Mouse (Mus musculus): ENCODE measurements at regions not wholly inside any gene's neighbourhood (a gene's known extent, or its start where the extent isn't known, plus 50 kb on each side); places are given as distances from the start of the nearest gene placed in this dataset.
"Not testable (repeated sequence)": the region's sequence is repeated elsewhere in the genome, so short reads cannot be mapped to it uniquely, and the experiment has no call there.

DNA sequence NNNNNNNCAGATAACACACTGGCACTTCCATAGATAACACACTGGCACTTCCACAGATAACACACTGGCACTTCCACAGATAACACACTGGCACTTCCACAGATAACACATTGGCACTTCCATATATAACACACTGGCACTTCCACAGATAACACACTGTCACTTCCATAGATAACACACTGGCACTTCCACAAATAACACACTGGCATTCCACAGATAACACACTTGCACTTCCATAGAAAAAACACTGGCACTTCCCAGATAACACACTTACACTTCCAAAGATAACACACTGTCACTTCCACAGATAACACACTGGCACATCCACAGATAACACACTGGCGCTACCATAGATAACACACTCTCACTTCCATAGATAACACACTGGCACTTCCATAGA lies 105.7 kb upstream of the Afdn start:
- ATAC-seq (replicated peaks; ENCODE audit: poor library complexity, severe bottlenecking) = not testable (repeated sequence)

DNA sequence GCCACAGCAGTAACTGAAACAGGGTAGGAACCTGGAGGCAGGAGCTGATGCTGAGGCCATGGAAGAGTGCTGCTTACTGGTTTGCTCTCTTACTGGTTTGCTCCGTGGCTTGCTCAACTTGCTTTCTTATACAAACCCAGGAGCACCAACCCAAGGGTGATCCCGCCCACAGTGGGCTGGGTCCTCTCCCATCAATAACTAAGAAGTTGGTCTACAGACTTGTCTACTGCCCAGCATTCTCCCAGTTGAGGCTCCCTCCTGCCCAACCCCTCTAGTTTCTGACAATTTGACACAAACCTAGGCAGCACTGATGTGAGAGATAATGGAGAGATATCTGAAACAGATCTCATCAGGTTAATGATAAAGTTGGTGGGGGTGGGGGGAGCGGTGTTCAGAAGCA lies 104.3 kb upstream of the Afdn start:
- ATAC-seq (replicated peaks; ENCODE audit: poor library complexity, severe bottlenecking) = no peak

DNA sequence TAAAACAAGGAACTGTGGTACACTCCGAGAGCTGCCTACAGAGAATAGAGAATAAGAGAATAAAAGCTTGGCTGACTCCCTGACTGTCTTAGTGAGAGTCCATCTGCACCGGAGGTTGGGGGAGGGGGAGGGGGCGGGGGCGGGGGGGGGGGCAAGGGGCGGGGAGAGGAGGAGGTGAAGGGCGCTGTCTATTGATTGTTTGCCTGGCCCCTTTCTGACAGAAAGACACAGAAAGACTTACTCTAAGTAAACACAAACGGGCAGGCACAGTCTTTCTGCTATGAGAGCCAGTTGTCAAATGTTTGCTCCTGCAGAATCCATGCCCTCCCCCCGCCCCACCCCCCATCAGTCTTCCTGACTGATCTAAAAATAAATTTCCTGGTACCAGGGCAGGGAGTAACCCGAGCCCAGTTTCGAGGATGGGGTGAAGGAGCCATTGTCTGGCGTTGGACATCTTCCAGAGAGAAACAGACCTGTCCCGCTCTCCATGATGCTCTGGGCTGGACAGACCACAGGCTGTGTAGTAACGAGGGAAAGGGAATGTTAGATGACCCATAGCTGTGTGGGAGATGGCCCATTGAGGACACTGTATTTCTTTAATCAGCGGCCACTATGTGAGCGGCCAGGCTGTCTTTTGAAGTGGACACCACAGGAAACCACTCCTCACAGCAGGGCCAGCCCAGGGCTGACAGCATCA lies 103.7 kb upstream of the Afdn start:
- no peak for ATAC-seq (replicated peaks; ENCODE audit: poor library complexity, severe bottlenecking)

DNA sequence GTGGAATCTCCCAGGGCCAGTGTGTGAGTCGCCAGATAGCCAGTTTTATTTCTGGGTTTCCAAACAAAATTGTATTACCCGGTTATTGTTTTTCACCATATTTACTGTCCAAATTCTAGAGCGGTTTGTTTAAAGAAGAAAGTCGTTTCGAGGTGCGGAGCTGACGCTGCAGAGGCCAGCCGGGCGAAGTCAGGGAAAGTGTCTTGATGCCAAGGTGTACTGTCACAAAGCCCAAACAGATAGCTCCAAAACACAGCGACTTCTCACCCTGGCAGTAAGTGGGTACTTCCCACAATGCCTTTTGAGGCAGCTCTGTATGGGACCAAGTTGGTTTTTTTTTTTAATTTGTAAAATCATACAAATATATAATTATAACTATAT lies 103.2 kb upstream of the Afdn start:
- ATAC-seq (replicated peaks; ENCODE audit: poor library complexity, severe bottlenecking) = no peak

DNA sequence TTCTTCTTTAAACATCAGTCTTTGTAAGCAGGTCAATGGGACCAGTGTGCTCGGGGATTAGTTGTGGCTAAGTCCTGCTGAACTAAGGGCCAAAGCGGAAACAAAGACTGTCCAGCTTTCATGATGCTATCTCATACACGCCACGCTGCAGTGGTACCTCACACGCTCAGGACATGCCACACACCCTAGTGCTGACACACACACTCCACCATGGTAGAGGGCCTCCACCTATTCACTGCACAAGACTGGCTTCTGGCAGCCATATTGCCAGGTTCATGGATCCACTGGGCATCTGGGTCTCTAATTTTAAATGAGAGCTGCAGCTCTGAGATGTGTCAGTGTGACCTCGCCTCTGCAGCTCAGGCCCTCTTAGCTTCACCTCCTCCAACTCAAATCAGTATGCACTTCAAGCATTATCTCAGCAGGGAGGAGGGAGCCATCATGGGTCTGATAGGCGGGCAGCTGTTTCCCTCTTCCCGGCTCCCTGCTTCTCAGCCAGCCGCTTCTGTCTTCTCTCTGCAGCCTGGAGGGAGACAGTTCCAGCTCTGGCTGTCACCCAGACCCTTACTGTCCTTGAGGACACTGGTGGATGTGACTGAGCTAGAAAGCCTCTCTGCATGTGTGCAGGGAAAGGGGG lies 102.6 kb upstream of the Afdn start:
- no peak for ATAC-seq (replicated peaks; ENCODE audit: poor library complexity, severe bottlenecking)

DNA sequence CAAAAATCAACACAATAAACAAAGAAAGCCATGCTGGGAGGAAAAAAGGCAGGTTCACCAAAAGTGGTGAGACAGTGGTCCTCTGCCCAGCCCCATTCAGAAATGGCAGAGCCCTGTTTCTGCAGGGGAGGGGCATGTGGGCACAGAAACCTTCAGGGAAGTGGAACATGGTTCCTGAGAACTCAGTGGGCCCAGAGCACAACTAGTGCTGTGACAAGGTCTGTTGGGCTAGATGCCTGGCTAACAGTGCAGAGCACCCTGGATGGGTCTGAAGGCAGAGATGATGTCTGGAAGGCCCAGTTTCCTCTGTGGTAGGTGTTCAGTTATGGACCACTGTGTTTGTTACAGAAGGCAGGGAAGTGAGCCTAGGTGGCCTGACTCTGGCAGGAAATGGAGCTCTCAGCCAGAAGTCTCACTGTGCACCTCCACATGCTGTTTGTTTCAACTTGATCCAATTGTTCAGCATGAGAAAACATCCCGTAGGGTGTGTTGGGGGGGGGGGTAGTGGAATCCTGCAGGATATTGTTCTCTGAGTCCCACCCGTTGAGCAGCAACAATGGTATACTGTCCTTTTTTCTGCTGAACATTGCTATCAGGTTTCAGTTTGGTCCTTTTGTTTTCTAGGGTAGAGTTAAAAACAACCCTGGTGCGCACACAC lies 101.9 kb upstream of the Afdn start:
- ATAC-seq (replicated peaks; ENCODE audit: poor library complexity, severe bottlenecking) = no peak

DNA sequence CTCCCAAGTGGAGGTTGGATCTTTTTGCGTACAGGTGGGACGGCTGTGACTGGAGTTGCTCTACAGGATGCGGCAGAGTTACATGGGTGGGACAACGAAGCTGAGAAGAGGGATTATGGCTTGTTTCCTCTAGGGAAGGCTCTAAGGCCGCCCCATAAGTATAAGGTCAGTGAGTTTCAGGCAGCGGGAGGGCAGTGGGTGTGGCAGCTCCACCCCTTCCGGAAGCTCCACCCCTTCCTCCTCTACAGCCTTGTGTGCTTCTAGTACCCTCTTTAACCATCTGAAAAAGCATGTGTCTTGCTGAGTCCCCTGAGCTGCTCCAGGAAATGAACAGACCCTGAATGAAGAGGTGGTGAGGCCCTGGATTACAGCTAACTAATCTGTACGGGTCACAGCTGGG lies 101.2 kb upstream of the Afdn start:
- peak; percentile 78 for ATAC-seq (replicated peaks; ENCODE audit: poor library complexity, severe bottlenecking)

DNA sequence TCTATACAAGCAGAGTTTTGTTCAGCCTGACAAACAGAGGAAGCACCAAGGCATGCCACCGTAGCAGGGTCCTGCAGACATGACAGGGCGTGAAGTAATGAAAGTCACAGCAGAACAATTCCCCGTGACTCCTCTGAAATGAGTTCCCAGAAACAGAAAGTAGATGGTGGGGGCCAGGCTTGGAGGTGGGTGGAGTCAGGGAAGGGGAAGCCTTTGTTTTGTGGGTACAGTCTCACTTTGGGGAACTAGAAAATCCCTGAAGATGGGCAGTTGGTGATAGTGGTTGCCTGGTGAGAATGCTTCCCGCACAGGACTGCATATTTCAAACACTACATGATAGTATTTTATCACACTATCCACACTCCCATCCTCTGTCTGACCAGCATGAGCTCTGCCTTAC lies 100.4 kb upstream of the Afdn start:
- peak; percentile 81 for ATAC-seq (replicated peaks; ENCODE audit: poor library complexity, severe bottlenecking)

DNA sequence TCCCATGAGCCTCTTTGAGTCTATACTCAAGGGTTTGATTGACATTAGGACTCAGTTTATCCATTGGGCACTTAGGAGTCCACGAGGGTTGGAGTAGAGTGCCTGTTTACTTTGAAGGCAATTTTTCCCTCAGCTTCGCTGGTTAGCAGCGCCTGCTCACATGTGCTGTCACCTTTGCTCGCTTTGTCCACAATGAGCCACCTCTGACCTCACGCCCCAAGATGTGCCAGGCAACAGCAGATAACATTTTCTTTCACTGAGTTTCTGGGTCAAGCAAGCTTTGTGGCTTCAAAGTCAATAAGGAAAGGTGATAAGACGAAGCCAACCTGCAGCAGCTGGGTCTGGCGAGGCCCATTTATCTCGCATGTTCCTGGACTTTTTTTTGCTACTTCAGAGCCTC lies 99.3 kb upstream of the Afdn start:
- no peak for ATAC-seq (replicated peaks; ENCODE audit: poor library complexity, severe bottlenecking)

DNA sequence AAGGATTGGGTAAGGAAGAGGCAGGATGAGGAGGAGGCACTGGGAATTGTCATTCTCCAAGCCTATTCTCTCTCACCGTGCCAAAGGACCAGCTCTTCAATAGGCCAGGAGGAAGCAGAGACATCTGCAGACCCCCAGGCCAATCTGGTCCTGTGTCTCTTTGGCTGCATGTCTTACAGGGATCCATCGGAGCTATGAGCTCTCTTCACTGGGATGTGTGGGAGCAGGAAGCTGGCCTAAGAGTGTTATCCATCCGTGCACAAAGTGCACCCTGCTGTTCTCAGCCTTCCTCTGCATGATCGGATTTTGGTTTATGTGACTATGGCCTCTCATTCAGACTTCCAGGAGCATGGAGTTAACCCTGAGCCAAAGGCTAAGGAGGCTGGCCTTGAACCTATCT lies 98.2 kb upstream of the Afdn start:
- ATAC-seq (replicated peaks; ENCODE audit: poor library complexity, severe bottlenecking) = no peak
